Mouse (Mus musculus) liver, embryonic 11.5 days (tissue): ENCODE measurements at regions not wholly inside any gene's neighbourhood (a gene's known extent, or its start where the extent isn't known, plus 50 kb on each side); places are given as distances from the start of the nearest gene placed in this dataset.

Source experiments
- ATAC-seq: fragments of 200-750 bp; cut with Nextera tagmentation; replicated peaks from 2 replicates; pipeline ENCODE4 v1.8.0; 2017; ENCODE audit warnings: moderate number of reproducible peaks, mild to moderate bottlenecking, moderate TSS enrichment, moderate library complexity; ENCODE audit not compliant: low FRiP score
- DNase-seq: peaks from one replicate; pipeline ENCODE4 v3.0.0-alpha.2; 2017; ENCODE audit warnings: low spot score
- H3K27ac ChIP-seq: fragments of 300-500 bp; sonication (generic); 2 replicates; pipeline ENCODE4 v1.5.1; 2014; ENCODE audit warnings: mild to moderate bottlenecking, low read depth, low read length, control low read depth
- H3K27me3 ChIP-seq: fragments of 300-500 bp; sonication (generic); replicated peaks from 2 replicates; pipeline ENCODE4 v1.6.1; 2014; ENCODE audit warnings: low read length, mixed read lengths; ENCODE audit not compliant: control insufficient read depth, insufficient read depth
- H3K36me3 ChIP-seq: fragments of 300-500 bp; sonication (generic); 2 replicates; pipeline ENCODE4 v1.6.1; 2014; ENCODE audit warnings: mild to moderate bottlenecking, low read length, moderate library complexity, mixed read lengths; ENCODE audit not compliant: control insufficient read depth, insufficient read depth
- H3K4me1 ChIP-seq: fragments of 300-500 bp; sonication (generic); replicated peaks from 2 replicates; pipeline ENCODE4 v1.6.1; 2014; ENCODE audit warnings: low read length, mixed read lengths; ENCODE audit not compliant: control insufficient read depth, insufficient read depth
- H3K4me2 ChIP-seq: fragments of 300-500 bp; sonication (generic); 2 replicates; pipeline ENCODE4 v1.6.1; 2014; ENCODE audit warnings: mild to moderate bottlenecking, control low read depth, moderate library complexity
- H3K4me3 ChIP-seq: fragments of 300-500 bp; sonication (generic); 2 replicates; pipeline ENCODE4 v1.5.1; 2014; ENCODE audit warnings: low read depth, low read length, control low read depth
- H3K9ac ChIP-seq: fragments of 300-500 bp; sonication (generic); 2 replicates; pipeline ENCODE4 v1.6.1; 2014; ENCODE audit warnings: low read depth, low read length, control low read depth
- H3K9me3 ChIP-seq: fragments of 300-500 bp; sonication (generic); 2 replicates; pipeline ENCODE4 v1.6.1; 2016; ENCODE audit warnings: low read length, inconsistent platforms, mixed read lengths; ENCODE audit not compliant: control insufficient read depth
- WGBS: fragments of 180-500 bp; shearing (Covaris S2); extraction: QIAGEN DNeasy Blood & Tissue Kit; methylation state at CpG from one replicate; pipeline ENCODE4 v1.1.7; 2014; 5-methylcytosine and 5-hydroxymethylcytosine counted together

DNA sequence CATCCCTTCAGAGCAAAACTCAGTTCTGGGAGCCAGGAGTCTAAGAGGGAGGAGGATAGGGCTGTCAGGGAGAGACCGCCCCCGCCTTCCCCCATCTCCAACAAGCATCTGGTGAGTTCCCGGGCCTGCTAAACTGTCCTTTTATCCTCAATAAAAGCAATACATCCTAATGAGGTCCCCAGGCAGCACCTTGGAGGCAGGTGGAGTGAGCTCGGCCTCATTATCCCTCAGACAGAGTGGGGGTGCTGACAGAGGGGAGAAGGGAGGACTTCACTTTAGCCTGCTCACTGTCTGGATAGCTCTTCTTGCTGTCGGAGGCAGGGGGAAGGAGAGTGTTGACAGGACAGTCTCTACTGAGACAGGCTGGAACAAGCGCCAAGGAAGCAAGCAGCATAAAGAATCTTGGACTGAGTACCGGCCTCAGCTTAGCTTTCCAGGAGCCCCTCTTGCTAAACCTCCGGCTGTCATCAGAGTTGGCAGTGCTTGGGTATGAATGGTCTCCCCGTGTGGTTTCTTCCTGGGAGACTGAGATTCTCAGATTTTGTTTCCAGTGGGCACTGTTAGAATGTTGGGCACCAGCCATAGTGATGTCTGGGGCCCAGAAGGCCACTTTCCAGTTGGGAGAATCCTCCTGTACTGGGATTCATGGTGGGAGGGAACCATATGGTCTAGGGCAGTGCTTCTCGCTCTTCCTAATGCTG is 537.3 kb downstream of the Tbc1d22a start:
- Histone ChIP-seq H3K4me1 (no peaks in the 10 kb centered on the region), H3K4me3 (no peak overlapping the region), H3K9me3 (no peaks in the 10 kb centered on the region), H3K36me3 (no peaks in the 10 kb centered on the region), H3K27me3 (no peaks in the 10 kb centered on the region), H3K27ac (no peak overlapping the region), H3K9ac (no peak overlapping the region), H3K4me2 (no peak overlapping the region)
- DNase-seq (no peak), ATAC-seq (no peak)
- 68% methylated on average over 10 of the region's 10 CpGs for WGBS

DNA sequence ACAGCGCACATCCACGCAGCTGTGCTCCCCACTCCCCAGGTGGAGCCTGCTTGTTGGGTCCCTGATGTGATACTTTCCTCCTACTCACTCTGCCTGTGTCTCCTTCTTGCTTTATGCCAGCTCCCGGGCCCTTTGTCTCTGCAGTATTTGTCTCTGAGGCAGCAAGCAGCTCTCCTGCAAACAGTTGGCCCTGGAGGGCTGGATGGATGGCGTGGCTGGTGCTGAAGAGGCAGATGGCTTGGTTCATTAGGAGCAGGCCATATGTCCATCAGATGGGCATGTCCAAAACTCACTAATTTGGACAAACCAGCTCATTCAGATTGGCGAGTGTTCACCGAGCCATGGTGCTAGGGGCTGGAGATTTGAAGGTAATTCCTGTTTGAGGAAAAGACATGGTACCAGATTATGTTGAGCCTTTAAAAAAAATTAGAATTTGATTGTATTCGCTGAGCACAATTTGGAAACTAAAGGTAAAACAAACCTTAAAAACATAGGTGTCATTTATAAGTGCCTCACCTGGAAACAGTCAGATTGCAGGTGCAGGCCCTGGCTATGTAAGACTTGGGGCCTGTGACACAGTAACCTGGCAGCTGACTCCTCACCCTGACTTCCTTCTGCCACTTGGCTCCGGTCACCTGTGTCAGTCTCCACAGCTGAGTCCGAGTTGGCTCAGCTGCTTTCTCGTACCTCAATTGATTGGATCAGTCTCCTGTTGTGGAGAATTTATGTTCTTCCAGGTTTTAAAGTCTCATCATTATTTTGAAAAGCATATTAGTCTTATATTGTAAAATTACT is 549.5 kb downstream of the Tbc1d22a start:
- H3K4me2 ChIP-seq: no peak overlapping the region
- H3K27me3 ChIP-seq: no peaks in the 10 kb centered on the region
- H3K4me1 ChIP-seq: no peaks in the 10 kb centered on the region
- DNase-seq (no peak), ATAC-seq (no peak)
- no peak overlapping the region for H3K27ac ChIP-seq
- WGBS: 83% methylated on average over 10 of the region's 10 CpGs
- H3K9me3 ChIP-seq: no peaks in the 10 kb centered on the region
- no peak overlapping the region for H3K9ac ChIP-seq
- no peaks in the 10 kb centered on the region for H3K36me3 ChIP-seq
- no peak overlapping the region for H3K4me3 ChIP-seq

DNA sequence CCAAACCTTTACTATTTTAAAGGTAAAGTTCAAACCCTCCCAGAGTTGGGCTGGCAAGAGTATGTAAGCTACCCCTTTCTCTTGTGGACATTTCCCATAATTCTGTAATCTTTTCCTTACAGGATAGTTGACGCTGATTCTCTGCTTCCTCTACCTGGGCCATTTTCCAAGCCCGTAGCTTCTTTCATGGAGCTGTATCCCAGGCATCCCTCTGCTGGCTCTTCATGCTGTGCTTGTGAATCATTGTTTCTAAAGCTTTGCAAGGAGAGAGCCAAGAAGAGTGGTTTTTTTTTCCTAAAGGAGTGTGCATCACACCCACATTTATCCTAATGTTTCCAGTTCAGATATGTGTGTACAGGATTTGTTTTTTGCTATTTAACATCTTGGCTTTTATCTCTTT is 553.4 kb downstream of the Tbc1d22a start:
- Histone ChIP-seq H3K36me3 (no peaks in the 10 kb centered on the region), H3K4me2 (no peak overlapping the region), H3K4me3 (no peak overlapping the region), H3K27me3 (no peaks in the 10 kb centered on the region), H3K27ac (no peak overlapping the region), H3K9ac (no peak overlapping the region), H3K4me1 (no peaks in the 10 kb centered on the region), H3K9me3 (no peaks in the 10 kb centered on the region)
- WGBS: 75% methylated on average over 2 of the region's 2 CpGs
- ATAC-seq: no peak
- no peak for DNase-seq

DNA sequence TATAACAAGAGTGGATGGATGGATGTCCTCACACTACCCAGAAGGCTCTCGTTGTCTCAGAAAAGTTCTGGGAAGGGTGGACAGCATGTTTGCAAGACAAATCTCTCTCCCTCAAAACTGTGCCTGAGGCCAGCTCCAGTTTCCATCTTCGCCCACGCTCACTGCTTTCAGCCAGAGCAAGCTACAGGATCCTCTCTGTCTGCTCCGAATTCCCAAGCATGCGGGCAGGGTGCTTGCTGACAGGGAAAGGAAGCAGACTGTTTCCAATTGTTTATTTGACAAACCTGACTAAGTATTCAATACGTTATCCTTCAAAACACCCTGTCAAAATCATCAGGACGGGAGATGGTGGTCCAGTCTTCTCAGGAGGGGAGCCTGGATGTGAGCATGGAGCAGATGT is 558.8 kb downstream of the Tbc1d22a start:
- no peaks in the 10 kb centered on the region for H3K27me3 ChIP-seq
- no peaks in the 10 kb centered on the region for H3K36me3 ChIP-seq
- no peak for ATAC-seq
- no peak for DNase-seq
- H3K4me3 ChIP-seq: no peak overlapping the region
- no peaks in the 10 kb centered on the region for H3K4me1 ChIP-seq
- no peak overlapping the region for H3K9ac ChIP-seq
- no peak overlapping the region for H3K4me2 ChIP-seq
- no peak overlapping the region for H3K27ac ChIP-seq
- 69% methylated on average over 7 of the region's 7 CpGs for WGBS
- H3K9me3 ChIP-seq: no peaks in the 10 kb centered on the region

DNA sequence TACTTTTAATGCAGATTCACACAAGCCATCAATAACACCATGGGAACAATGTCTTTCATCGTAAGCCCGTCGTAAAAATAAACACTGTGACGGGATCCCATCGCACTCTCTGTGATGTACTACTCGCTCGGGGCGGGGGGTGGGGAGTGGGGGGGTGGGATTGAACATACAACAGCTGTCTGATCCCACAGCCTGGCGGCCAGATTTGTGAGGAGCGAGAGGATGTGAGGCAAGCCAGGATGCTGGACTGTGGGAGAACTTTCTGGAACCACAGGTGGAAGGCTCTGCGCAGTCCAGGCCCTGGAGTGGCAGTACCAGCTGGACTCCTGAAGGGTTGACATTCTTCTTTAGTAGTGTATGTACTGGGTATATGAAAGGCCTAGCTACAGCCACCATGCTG is 563.7 kb downstream of the Tbc1d22a start:
- Histone ChIP-seq H3K36me3 (no peaks in the 10 kb centered on the region), H3K4me1 (no peaks in the 10 kb centered on the region), H3K4me3 (no peak overlapping the region), H3K9ac (no peak overlapping the region), H3K27ac (no peak overlapping the region), H3K9me3 (no peaks in the 10 kb centered on the region), H3K27me3 (no peaks in the 10 kb centered on the region), H3K4me2 (no peak overlapping the region)
- no peak for ATAC-seq
- WGBS: 81% methylated on average over 11 of the region's 11 CpGs
- no peak for DNase-seq

DNA sequence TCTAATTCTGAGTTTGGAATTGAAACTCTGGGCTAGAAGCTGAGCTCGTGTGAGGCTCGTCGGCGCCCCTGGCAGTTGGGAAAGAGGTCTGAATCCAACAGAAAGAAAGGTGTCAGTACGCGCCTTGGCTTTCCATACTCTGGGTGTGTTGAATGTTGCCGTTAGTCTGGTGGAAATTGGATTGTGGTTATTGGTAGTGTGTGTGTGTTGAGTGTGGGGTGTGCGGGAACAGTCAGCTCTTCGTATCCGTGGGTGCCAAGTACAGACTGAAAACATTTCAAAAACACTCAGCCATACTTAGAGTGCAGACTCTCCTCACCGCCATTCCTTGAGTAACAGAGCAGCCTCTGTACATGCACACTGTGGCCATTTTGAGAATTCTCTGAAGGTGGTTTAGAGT is 566.9 kb downstream of the Tbc1d22a start:
- no peak for DNase-seq
- WGBS: 90% methylated on average over 11 of the region's 11 CpGs

DNA sequence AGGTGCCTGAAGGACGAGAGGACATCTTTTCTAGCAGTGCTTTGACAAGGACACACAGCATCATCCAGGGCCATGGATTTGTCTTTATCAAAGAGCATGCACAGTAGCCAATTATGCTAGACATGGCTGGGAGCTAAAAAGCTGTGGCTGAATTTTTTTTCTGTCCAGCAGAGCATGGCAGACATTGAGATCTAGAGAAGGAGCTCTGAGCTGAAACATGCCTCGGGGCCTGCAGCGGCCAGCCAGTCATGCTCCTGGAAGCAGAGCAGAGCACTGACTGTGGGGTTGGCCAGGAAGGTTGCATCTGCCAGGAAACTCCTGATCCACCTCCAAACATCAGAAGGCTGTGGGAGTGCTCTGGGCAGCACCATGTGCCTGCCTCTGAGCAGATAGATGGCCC is 580.5 kb downstream of the Tbc1d22a start:
- Histone ChIP-seq H3K27me3 (no peaks in the 10 kb centered on the region), H3K9me3 (no peaks in the 10 kb centered on the region), H3K4me3 (no peak overlapping the region), H3K36me3 (no peaks in the 10 kb centered on the region), H3K4me2 (no peak overlapping the region), H3K27ac (no peak overlapping the region), H3K4me1 (no peaks in the 10 kb centered on the region), H3K9ac (no peak overlapping the region)
- WGBS: 76% methylated on average over 3 of the region's 3 CpGs
- ATAC-seq (no peak), DNase-seq (no peak)

More for the DNA sequence above, 566.9 kb downstream of the Tbc1d22a start:
- no peak overlapping the region for H3K27ac ChIP-seq
- no peak for ATAC-seq
- H3K4me3 ChIP-seq: no peak overlapping the region
- no peak overlapping the region for H3K9ac ChIP-seq
- H3K36me3 ChIP-seq: no peaks in the 10 kb centered on the region
- no peaks in the 10 kb centered on the region for H3K27me3 ChIP-seq
- no peaks in the 10 kb centered on the region for H3K9me3 ChIP-seq
- no peak overlapping the region for H3K4me2 ChIP-seq
- H3K4me1 ChIP-seq: no peaks in the 10 kb centered on the region

DNA sequence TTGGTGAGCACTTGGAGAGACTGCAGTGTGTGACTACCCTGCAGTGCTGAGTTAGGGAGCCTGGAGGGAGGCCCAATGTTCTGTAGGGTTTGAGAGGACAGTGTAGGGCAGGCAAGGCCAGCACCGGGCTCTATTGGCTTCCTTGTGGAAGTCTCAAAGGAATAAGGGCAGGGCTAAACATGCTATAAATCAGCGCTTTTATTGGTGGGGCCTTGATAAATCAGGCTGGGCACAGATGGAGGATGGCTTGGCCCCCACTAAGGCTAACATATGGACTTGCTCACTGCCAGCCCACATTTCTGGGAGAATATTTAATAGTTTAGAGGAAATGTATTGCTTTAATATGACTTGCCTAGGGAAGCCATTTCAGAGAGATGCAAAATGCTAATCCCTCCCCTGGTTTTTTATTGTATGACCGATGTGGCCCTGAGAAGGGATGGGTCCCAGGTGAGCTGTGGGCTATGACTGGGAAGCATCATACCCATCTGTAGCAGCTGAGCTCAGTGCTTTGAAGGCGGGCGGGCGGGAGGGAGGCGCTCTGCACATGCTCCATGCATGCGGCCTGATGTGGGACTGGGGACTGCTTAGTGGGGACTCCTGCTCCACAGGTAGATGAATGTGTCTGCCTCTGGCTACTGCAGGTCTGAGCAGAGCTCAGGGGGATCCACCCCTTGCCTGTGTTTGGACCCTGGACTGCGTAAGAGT is 584.4 kb downstream of the Tbc1d22a start:
- DNase-seq: no peak
- WGBS: 89% methylated on average over 9 of the region's 9 CpGs
- Histone ChIP-seq H3K27me3 (no peaks in the 10 kb centered on the region), H3K9me3 (no peaks in the 10 kb centered on the region), H3K36me3 (no peaks in the 10 kb centered on the region), H3K27ac (no peak overlapping the region), H3K9ac (no peak overlapping the region), H3K4me1 (no peaks in the 10 kb centered on the region), H3K4me3 (no peak overlapping the region), H3K4me2 (no peak overlapping the region)
- no peak for ATAC-seq
